Mouse (Mus musculus) spleen, adult 12 weeks (tissue): ENCODE measurements around the gene Dcun1d4.

Experiments used
- DNase-seq: peaks from one replicate; pipeline ENCODE4 v3.0.0; 2022; ENCODE audit warnings: low spot score

Dcun1d4 gene

GRCm38 (mm10) chr5:73498559-73498958 is 17.8 kb downstream of the Dcun1d4 start:
- DNase-seq = no peak

- DNase-seq = no peak
These were observed 20.2 kb downstream of the Dcun1d4 start for GRCm38 (mm10) chr5:73500867-73501440.

- no peak for DNase-seq
These were observed 21.6 kb downstream of the Dcun1d4 start for GRCm38 (mm10) chr5:73502422-73502821.

- DNase-seq = no peak
These were observed 22.4 kb downstream of the Dcun1d4 start for GRCm38 (mm10) chr5:73503015-73503757.

- no peak for DNase-seq
These were observed 30.3 kb downstream of the Dcun1d4 start for GRCm38 (mm10) chr5:73511074-73511473.

- DNase-seq = no peak
These were observed 31.4 kb downstream of the Dcun1d4 start for GRCm38 (mm10) chr5:73512241-73512640.

- DNase-seq = no peak
These were observed 31.9 kb downstream of the Dcun1d4 start for GRCm38 (mm10) chr5:73512661-73513060.

GRCm38 (mm10) chr5:73514202-73514601 is 33.4 kb downstream of the Dcun1d4 start:
- no peak for DNase-seq

- DNase-seq = no peak
These were observed 36.5 kb downstream of the Dcun1d4 start for GRCm38 (mm10) chr5:73517299-73517698.

- no peak for DNase-seq
These were observed 37.8 kb downstream of the Dcun1d4 start for GRCm38 (mm10) chr5:73518424-73519211.

- DNase-seq = no peak
These were observed 40.0 kb downstream of the Dcun1d4 start for GRCm38 (mm10) chr5:73520787-73521186.

- no peak for DNase-seq
These were observed 42.4 kb downstream of the Dcun1d4 start for GRCm38 (mm10) chr5:73523227-73523626.

- no peak for DNase-seq
These were observed 43.6 kb downstream of the Dcun1d4 start for GRCm38 (mm10) chr5:73524300-73525000.

- DNase-seq = no peak
These were observed 51.4 kb downstream of the Dcun1d4 start for GRCm38 (mm10) chr5:73532222-73532621.

GRCm38 (mm10) chr5:73532879-73533278 is 52.1 kb downstream of the Dcun1d4 start:
- DNase-seq = no peak

- DNase-seq = no peak
These were observed 56.9 kb downstream of the Dcun1d4 start for GRCm38 (mm10) chr5:73537669-73538068.

GRCm38 (mm10) chr5:73538586-73539298 is 57.9 kb downstream of the Dcun1d4 start:
- DNase-seq = no peak

GRCm38 (mm10) chr5:73539848-73540510 is 59.2 kb downstream of the Dcun1d4 start:
- no peak for DNase-seq

- DNase-seq = no peak
These were observed 59.7 kb downstream of the Dcun1d4 start for GRCm38 (mm10) chr5:73540511-73540871.

- no peak for DNase-seq
These were observed 63.4 kb downstream of the Dcun1d4 start for GRCm38 (mm10) chr5:73544111-73544753.

- no peak for DNase-seq
These were observed 64.8 kb downstream of the Dcun1d4 start for GRCm38 (mm10) chr5:73545641-73546040.
